Mouse (Mus musculus) heart, postnatal 0 days (tissue): Measurements from ENCODE around the gene Colq.

ENCODE experiments used
- CTCF ChIP-seq: IDR thresholded peaks from 2 replicates; pipeline ENCODE4 v1.5.1; 2016; ENCODE audit warnings: antibody characterized with exemption, control low read depth, low read depth
- EP300 ChIP-seq: IDR thresholded peaks from 2 replicates; pipeline ENCODE4 v1.6.1; 2016; ENCODE audit warnings: antibody characterized with exemption, low read depth

DNA sequence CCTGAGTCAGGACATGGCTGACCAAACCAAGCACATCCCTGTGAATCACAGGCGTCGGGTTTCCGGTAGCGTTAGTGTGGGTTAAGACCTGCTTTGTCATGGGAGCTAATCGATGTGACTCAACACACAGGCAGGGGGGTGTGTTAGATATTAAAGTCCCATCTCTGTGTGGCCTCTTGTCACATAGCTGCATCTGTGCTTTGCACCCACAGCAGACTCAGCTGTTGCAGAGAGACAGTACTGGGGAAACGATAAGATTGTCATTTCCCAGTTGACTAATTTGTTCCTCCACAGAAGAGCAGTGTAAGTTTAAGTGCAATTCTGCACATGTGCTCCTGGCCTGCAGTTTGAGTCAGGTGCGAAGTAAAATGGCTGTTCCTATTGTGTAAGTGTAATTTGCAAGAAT lies 94.9 kb downstream of the Colq start:
- TF ChIP-seq CTCF (no peak), EP300 (no peak)
